Mouse (Mus musculus) ES-CJ7 (cell line): ENCODE results near the gene Mast1.
"Not testable (repeated sequence)": the region's sequence is repeated elsewhere in the genome, so short reads cannot be mapped to it uniquely, and the experiment has no call there.

Source experiments
- DNase-seq: peaks from one replicate; pipeline ENCODE4 v3.0.0; 2011; ENCODE audit warnings: low read depth, low spot score

The Mast1 gene

DNA sequence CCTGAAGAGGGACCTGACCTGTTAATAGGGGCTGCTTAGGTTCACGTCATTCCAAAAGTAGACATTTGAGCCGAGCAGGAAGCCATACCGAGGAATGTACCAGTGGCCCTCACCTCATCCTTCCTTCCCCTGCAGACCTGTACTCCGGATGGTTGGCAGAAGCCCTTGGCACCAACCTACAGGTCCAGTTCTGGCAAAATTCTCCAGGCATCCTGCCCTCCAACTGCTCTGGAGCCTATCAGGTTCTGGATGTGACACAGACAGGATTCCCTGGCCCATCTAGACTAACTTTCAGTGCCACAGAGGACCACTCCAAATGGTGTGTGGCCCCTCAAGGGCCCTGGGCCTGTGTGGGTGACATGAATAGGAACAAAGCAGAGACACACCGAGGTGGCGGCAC, 26.6 kb downstream of the Mast1 start:
- no peak for DNase-seq

DNA sequence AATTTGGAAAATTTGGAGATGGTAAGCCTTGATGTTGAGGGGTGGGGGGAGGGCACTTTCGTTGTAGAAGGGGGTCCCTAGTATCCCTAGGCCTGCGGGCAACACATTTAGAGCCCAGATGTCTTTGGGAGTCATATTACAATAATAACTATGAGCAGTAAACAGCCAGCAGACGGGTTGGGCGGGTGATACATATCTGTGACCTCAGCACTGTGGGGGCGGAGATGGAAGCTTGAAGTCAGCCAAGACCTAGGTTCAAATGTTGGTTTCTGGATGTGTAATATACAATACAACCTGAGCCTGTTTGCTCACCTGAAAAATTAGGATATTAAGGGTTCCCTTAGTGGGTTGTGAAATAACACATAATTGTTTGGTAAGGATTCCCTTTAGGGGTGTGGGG, 27.2 kb downstream of the Mast1 start:
- no peak for DNase-seq

DNA sequence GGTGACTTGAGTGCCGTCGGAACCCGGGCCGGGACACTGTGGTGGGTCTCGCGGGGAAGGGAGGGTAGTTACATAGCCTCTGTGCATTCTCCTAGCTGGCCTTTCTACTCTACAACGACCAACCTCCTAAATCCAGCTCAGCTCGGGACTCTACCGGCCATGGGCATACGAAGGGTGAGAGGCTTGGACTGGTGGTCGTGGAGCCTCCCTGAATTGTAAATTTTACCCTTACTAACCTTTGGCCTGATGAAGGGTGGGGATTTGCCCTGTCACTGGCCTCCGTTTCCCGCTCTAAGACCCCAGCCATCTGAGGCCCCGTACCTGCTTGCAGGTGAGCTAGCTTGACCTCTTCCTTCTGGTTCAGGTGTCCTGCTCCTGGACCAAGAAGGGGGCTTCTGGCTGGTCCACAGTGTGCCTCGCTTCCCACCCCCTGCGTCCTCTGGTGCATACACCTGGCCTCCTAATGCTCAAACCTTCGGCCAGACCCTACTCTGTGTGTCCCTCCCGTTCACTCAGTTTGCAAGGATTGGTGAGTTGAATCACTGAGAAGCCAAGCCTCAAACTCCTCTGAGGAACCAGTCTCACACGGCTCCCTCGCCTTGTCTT, 27.9 kb downstream of the Mast1 start:
- DNase-seq = no peak

DNA sequence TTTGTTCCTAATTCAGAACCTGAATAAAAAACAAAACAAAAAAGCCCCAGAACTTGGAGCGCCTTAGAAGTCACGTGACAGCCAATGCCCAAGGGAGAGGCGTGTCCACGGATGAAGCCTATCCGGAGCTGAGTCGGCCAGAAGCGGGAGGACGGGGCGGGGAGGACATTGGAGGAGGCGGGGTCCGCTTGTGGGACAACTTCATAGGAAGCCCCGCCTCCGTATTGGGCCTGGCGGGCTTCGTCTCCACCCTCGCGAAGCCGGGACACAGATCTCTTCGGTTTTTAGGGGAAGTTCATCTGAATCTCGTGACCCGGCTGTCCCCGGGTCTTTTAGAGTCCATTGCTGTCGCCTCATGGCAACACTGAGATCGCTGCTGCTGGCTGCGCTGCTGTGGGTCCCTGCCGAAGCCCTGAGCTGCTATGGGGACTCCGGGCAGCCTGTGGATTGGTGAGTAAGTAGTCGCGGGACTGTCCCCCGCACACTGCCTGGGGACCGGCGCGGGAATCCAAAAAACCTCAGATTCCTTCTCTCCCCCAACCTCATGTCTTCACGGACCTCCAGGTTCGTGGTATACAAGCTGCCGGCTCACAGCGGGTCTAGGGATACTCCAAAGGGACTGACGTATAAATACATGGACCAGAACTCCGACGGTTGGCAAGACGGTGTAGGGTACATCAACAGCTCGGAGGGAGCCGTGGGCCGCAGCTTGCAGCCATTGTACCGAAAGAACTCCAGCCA, 28.6 kb downstream of the Mast1 start, which contains the start of gene Dnase2a:
TSS of gene Dnase2a (plus strand) at position 140 of the 741 bp plus-strand sequence.
- DNase-seq = peak; percentile 99

DNA sequence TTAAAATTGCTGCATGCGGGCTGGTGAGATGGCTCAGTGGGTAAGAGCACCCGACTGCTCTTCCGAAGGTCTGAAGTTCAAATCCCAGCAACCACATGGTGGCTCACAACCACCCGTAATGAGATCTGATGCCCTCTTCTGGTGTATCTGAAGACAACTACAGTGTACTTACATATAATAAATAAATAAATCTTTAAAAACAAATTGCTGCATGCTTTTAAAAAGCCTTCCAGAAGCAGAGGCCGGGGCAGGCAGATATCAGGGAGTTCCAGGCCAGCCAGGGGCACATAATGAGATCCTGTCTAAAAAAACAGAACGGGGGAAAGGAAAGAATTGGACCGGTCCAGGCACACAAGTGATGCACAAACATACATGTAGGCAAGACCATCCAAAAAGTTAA, 29.2 kb downstream of the Mast1 start:
- DNase-seq = not testable (repeated sequence)

DNA sequence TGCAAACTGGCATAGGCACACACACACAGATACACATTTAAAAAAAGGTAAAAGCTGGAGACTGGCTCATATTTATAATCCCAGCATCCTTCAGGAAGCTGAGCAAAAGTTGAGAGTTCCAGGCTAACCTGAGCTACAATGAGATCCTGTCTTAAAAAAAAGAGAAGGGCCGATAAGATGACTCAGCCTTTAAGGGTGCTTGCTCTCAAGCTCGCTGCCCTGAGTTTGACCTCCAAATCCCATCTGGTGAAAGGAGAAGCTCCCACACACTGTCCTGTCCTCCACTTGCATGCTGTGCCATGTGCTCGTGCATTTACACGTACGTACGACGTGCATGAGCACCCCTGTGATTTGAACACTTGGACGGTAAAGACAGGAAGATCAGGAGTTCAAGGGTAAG, 29.7 kb downstream of the Mast1 start:
- no peak for DNase-seq

DNA sequence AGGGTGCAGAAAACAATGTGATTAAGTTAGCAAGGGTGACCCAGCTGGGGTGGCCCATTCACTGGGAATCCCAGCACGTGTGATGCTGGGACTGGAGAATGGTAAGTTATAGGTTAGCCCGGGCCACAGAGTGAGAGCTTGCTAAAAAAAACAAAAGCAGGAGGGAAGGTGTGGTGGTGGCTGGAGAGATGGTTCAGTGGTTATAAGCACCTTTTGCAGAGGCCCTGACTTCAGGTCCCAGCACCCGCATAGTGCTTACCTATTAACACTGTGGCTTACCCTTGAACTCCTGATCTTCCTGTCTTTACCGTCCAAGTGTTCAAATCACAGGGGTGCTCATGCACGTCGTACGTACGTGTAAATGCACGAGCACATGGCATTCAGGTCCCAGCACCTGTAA, 30.1 kb downstream of the Mast1 start:
- DNase-seq = no peak

DNA sequence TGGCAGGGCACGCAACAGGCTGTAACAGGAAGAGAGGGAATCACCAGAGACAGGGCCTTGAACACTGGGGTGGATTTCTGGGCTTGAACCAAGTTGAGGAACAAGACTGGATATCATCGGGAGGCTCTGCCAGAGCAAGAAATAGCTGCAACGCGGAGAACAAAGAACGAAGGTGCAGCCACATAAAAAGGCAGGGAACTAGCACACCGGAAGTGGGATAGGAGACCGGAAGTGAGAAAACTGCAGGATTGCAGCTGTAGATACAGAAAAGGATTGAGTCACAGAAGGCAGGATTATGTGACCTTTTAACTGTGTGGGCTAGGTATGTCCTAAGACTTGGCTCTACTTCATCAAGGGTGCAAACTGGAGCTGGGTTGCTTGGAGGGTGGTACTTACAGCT, 32.8 kb downstream of the Mast1 start:
- no peak for DNase-seq

DNA sequence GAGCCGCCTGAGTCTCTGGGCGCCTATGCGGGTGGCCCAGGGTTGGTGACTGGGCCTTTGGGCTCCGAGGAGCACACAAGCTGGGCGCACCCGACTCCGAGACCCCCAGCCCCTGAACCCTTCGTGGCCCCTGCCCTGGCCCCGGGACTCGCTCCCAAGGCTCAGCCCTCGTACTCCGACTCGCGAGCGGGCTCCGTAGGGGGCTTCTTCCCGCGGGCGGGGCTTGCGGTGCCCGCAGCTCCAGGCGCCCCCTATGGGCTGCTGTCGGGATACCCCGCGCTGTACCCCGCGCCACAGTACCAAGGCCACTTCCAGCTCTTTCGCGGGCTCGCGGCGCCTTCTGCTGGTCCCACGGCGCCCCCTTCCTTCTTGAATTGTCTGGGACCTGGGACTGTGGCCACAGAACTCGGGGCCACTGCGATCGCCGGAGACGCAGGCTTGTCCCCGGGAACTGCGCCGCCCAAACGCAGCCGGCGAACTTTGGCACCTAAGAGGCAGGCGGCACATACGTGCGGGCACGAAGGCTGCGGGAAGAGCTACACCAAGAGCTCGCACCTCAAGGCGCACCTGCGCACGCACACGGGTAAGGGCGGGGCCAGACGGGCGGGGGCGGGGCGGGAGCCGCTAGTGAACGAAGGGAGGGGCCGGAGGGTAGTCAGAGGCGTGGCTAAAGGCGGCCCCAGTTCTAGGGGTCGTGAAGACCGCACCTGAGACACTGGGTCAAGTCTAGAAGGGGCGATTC, 34.1 kb downstream of the Mast1 start:
- DNase-seq = peak; percentile 96

DNA sequence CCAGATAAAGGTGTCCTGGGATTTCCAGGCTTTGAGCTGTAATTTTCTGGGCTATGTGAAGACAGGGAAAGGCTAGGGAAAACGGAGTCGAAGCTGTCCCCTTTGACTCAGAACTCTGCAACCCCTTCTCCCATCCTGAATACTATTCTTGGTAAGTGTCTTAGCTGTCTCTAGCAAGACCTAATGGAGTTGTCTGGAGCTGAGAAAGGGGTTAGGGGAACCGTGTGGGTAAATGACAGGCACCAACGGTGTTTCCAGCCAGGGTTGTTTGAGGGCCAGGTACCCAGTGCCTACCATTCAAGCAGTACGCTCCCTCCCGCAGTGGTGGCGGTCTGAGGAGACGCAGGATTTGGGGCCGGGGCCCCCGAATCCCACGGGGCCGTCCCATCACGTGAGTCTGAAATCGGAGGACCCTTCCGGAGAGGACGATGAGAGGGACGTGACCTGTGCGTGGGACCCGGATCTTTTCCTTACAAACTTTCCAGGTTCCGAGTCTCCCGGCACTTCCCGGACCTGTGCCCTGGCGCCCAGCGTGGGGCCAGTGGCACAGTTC, 34.7 kb downstream of the Mast1 start:
- no peak for DNase-seq

DNA sequence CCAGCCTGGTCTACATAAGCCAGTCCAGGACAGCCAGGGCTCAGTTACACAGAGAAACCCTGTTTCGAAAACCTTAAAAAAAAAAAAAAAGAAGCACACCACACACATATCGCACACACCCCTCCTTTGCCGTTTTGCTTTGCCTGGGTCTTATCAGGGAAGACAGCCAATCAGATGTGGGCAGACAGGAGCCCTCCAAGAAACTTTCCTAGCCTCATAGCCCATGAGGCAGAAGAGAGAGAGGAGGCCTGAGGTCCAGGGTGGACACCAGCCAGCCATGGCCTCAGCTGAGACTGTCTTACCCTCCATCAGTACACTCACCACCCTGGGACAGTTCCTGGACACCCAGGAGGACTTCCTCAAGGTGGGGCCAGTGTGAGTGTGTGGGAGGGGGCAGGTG, 35.4 kb downstream of the Mast1 start, which contains the start of gene Klf1:
TSS of gene Klf1 (plus strand) at position 177 of the 400 bp plus-strand sequence.
- no peak for DNase-seq

DNA sequence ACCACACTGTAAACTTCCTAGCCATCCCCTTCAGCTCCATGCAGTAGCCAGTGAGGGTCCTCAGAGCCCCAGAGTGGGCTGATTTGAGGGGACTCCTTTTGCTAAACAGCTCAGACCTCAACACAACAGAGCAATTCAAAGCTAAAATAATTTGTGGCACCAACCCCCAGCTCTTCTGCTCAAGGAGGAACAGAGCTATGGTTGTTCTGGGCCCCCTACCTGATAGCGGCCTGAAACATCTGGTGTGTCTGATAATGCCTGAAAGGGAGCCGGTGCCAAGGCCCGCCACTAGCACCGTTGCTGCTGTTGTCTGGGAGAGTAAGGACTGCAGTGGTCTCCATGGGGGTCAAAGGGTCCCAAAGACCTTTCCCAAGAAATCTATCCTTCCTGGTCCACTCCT, 36.1 kb downstream of the Mast1 start:
- no peak for DNase-seq

DNA sequence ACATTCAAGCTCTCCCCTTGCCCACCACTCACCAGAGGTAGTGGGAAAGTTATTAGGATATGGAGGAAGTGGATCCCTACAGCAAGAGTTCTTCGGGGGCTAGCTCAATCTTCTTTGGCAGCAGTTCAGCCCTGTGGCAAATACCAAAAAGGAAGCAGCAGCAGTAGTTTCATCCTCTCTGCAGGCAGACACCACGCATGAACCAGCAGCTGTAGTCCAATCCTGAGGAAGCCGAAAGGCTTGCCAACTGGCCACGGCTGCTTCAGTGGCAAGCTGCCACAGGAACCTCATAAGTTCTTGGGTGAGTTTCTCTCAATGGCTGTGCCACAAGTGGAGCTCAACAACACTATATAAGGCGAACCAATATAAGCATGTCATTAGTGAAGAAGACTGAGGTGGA, 41.2 kb downstream of the Mast1 start:
- DNase-seq = no peak

DNA sequence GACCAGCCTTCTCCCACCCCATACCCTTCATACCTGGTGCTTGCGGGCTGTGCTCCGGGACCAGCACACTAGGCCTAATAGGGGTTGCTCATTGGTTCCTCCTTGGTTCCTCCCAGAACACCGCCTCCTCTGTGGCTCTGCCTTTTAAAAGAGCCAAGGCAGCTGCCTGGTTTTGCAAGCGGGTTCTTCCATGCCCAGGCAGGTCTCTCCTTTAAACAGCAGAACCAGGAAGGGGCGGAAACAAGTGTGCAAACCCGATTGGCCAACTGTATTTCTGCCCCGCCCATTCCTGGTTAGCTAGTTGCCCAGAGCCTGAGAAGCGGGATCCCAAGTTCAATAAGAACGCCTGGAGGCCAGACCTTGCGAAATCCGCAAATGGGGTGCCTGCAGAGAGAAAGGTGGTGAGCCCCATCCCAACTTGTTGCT, 43.4 kb downstream of the Mast1 start, which contains the start of gene Gcdh:
TSS of gene Gcdh (minus strand) at position 213 of the 426 bp plus-strand sequence.
- DNase-seq = peak; percentile 98

DNA sequence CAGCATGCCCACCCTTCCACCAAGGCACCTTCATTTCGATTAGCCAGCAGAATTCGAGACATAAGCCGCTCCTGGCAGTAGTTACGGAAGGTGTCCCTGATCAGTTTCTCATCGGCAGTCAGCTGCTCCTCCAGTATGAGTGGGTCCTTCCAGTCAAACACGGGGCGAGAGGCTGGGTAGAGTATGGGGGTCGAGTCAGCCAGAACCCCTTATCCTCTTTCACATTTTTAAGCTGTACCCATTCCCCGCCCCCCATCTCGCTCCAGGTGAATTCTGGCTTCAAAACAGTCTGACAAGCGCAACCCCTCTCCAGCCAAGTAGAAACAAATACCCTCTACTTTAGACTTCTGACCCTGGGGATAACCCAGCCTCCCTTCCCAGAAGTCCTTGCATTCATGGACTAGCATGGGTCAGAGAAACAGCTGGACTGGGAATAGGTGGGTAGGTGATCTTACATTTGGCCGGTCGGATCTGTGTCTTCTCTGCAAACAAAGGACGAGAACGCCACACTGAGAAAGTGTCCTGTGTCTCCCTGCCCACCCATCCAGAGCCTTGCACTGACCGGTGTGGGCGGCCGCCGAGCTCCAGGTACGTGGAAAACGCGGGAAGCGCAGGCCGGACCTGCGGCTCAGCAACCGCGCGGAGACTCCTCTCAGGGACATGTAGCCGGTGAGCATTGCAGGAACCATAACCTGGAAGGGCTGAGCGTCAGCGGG, 44.0 kb downstream of the Mast1 start:
- no peak for DNase-seq

DNA sequence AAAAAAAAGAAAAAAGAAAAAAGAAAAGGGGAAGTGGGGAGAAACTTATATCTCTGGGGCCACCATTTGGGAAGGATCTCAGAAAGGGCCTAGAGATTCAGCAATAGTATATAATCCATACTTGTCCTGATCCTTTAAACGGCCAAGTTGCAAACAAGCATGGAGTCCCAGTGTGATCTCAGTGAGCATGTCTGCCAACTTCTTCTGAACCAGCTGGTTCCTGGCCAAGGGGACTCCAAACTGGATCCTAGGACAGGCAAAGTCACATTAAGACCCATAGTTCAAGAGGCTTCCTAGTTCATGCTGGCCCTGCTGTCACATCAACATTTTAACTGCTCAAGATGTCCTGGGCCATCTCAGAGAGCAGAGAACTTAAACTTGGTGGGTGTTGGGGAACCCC, 48.0 kb downstream of the Mast1 start:
- DNase-seq = no peak

DNA sequence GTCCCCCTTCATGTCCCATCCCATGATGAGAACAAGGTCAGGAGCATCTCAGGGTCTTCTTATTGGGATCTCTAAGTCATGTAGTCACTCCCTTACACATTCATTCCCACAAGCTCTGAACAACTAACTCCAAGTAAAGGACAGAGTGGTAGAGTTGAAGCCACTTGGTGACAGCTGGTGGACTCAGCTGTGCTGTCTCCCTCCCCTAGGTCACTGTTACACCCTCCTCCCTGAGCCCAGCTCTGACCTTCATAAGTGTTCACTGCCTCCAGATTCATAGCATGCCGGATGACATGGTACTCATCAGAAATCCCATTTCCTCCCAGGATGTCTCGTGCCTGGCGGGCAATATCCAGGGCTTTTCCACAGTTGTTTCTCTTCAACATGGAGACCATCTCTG, 48.9 kb downstream of the Mast1 start:
- no peak for DNase-seq

DNA sequence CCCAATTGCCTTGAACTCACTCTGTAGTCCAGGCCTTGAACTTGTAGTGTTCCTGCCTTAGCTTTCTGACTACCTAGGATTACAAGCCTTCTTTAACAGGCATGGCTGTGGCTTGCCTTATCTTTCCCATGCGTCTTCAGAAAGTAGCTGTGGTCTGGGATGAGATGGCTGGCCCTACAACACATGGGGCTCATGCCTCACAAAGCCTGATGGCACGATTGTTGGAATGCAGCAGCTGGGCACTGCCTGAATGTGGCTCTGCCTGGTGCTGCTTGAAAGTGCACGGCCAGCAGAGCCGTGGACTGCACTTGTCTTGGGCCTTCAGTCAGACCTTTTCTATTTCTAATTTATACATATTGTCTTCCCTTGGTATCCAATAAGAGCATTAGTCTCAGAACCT, 52.4 kb downstream of the Mast1 start:
- DNase-seq = no peak

DNA sequence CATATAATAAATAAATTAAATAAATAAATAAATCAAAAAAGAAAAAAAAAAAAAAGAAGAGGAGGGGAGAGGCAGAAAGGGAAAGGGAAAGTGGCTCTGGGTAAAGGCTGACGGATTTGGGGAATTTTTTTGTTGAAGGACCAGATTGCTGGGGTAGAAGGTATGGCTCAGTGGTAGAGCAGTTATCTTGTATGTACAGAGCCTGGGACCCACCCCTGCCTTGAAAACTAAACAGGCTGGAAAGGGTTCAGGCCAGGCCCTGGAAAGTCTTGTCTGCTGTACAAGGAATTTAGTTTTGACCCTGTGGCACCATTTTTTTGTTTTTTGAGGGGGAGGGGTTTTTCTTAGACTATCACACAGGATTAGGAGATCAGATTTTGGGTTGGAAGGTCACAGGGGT, 58.2 kb downstream of the Mast1 start:
- no peak for DNase-seq

DNA sequence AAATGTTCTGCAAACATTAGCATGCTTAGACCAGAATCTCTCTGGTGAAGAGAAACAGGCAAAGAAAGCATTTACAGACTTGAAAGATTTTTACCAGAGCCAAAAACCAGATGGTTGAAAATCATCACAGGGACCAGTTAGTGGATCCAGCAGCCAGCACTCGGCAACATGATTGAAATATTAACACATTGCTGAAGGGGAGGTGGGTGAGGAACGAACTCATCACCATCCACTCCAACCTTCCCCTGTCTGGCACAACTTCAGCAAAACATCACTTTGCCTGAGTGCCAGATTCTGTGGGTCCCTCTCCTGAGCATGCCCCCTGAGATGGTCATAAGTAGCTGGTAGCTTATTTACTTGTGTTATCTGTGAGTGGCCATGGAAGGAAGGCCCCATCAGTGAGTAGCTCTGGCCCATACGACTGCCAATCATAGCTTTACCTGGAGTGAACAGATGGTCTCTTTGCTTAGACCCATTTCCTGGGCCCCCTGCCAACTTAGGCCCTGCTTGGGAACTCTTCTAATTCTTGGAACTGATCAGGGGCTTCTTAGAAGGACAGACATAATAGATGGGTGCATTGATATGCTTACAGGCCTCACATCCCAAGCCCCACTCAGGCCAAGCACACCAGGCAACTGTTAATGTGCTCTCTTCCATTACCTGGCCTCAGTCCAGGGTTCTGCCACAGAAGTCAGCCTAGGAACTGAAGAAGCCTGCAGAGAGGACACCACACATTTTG, 59.7 kb downstream of the Mast1 start:
- DNase-seq = no peak

DNA sequence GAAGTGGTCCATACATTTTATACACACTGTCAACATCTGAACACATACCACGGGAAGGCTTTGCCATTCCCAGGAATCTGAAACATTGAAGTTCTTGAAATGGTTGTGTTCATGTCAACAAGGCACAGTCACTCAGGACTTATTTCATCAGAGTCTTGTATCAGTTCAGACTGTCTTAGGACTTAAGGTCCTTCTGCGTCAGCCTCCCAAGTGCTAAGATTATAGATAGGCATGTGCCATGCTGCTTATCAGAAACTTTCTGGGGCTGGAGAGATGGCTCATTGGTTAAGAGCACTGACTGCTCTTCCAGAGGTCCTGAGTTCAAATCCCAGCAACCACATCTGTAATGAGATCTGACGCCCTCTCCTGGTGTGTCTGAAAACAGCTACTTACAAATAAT, 62.8 kb downstream of the Mast1 start:
- no peak for DNase-seq
